Mouse (Mus musculus) mammary gland, adult 2 months (tissue): ENCODE data around the gene Olfr676. TPM values are rescaled to one million over a fixed set of nuclear protein-coding genes. Genes with fewer than 3 reads are reported as not detected.

Experiments used
- polyA plus RNA-seq: library from polyadenylated mRNA; depleted of rRNA; stranded (reverse); fragments of >200 nt; gene quantifications from 2 replicates; pipeline ENCODE4 v1.2.3, GENCODE M21; 2012; ENCODE audit warnings: low replicate concordance; rRNA removed

Gene Olfr676
- not detected in 2 replicates for polyA plus RNA-seq

DNA sequence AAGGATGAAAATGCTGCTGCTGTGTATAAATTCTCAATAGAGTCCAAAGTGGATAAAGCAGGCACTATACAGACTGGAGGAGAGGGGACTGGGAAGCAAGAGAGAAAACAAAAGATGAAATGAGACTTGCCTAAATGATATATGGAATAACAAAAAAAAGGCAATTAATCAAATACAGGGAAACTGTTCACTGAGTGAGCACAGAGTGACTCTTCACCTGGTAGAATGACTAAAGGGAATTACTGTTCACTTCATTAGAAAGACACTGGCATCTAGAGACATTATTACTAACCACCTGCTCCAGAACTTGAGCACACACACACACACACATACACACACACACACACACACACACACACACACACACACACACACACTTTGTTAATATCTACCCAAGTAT lies at the start of gene Olfr676:
Gene Olfr676 (plus strand): TSS at position 301 of the 400 bp plus-strand sequence.

DNA sequence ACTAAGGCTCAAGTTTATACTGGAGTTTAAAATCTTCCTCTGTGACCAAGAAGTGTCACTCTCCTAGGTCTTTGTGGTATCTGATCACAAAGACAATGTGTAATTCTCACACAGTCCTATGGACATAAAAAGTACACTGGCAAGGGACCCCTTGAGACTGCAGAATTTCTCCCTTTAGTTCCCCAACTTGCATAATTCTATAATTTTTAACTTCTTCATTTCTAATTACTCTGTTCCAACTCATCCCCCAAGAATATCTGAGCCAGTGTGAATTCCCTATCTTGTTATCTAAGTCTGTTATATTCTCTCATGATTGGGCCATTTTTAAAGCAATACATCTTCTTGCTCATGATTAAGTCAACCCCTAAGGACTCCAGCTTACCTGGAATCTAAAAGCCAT lies 30.6 kb upstream of the Olfr676 start, which contains the start of gene Olfr672:
Gene Olfr672 (minus strand): TSS at position 101 of the 400 bp plus-strand sequence.

GRCm38 (mm10) chr7:105028360-105028759 lies 4.1 kb upstream of the Olfr676 start, which contains the start of gene Olfr675:
Gene Olfr675, minus strand, starts transcription at chr7:105028460.

DNA sequence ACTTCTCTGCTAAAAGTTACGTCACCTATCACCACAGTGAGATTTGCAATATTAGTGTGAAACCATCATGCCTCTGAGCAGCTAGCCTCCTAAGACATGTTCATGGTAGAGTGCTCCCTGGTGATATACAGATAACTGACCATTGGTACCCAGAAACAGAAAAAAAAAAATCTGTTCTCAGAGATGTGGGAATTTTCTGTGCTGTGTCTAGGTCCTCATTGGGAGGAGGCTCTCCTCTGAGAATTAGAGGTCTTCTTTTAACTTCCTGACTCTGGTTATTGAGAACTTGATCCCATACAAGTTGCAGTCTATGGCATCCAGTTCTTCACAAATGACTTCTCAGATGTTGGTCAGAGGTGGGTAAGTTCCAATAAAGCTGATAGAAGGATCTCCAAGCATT lies 31.7 kb downstream of the Olfr676 start, which contains the start of gene Olfr678:
Gene Olfr678 (plus strand): TSS at position 301 of the 400 bp plus-strand sequence.

DNA sequence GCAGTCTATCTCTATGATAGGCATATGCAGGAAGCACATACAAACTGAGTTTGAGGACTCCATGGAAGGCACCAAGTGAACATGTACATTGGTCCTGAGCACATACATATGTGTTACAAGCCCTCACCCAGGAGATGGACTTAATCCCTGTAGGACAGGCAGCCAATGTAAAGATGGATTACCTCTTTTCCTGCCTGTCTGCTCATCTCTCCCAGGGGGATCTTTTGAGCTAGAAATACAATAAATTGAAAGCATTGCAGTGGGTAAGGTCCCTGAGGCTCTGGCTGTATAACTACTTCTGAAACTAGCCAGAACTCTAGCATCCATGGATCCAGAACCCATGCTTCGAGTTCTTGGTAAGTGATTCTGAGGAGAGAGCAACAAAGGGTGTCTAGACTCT lies 48.4 kb downstream of the Olfr676 start, which contains the start of gene Olfr679:
Gene Olfr679 (plus strand): TSS at position 301 of the 400 bp plus-strand sequence.

Other genes with a start within 250 kb of the Olfr676 start
- not detected in 2 replicates for gene Usp17lb, start 190.1 kb upstream of the Olfr676 start, polyA plus RNA-seq
- not detected in 2 replicates for gene Usp17la, start 175.7 kb upstream of the Olfr676 start, polyA plus RNA-seq
- gene Olfr665, start 154.7 kb upstream of the Olfr676 start, polyA plus RNA-seq: not detected in 2 replicates
- not detected in 2 replicates for gene Olfr666, start 136.7 kb upstream of the Olfr676 start, polyA plus RNA-seq
- not detected in 2 replicates for gene Olfr667, start 111.2 kb upstream of the Olfr676 start, polyA plus RNA-seq
- gene Olfr668, start 104.6 kb upstream of the Olfr676 start, polyA plus RNA-seq: not detected in 2 replicates
- not detected in 2 replicates for gene Olfr669, start 98.5 kb upstream of the Olfr676 start, polyA plus RNA-seq
- not detected in 2 replicates for gene Olfr670, start 70.1 kb upstream of the Olfr676 start, polyA plus RNA-seq
- gene Olfr671, start 53.6 kb upstream of the Olfr676 start, polyA plus RNA-seq: not detected in 2 replicates
- gene Olfr672, start 30.7 kb upstream of the Olfr676 start, polyA plus RNA-seq: not detected in 2 replicates
- not detected in 2 replicates for gene Olfr675, start 4.2 kb upstream of the Olfr676 start, polyA plus RNA-seq
- gene Olfr677, start 18.7 kb downstream of the Olfr676 start, polyA plus RNA-seq: not detected in 2 replicates
- gene Olfr678, start 31.8 kb downstream of the Olfr676 start, polyA plus RNA-seq: not detected in 2 replicates
- gene Olfr679, start 48.5 kb downstream of the Olfr676 start, polyA plus RNA-seq: not detected in 2 replicates
- gene Olfr680-ps1, start 60.1 kb downstream of the Olfr676 start, polyA plus RNA-seq: not detected in 2 replicates
- gene Olfr681, start 84.1 kb downstream of the Olfr676 start, polyA plus RNA-seq: not detected in 2 replicates
- not detected in 2 replicates for gene Olfr683, start 114.3 kb downstream of the Olfr676 start, polyA plus RNA-seq
- gene Olfr684, start 131.0 kb downstream of the Olfr676 start, polyA plus RNA-seq: not detected in 2 replicates
- gene Olfr685, start 153.3 kb downstream of the Olfr676 start, polyA plus RNA-seq: not detected in 2 replicates
- gene Olfr686, start 174.8 kb downstream of the Olfr676 start, polyA plus RNA-seq: not detected in 2 replicates